Mouse (Mus musculus): ENCODE measurements around the gene Anxa6.

- no peak for TF ChIP-seq CTCF (IDR thresholded peaks at IDR 0.05; ENCODE audit: low read depth, low read length)
- TF ChIP-seq POLR2A (IDR thresholded peaks at IDR 0.05; ENCODE audit: borderline replicate concordance, low read depth, low read length), result no peak
These were observed 57.5 kb downstream of the Anxa6 start for GRCm38 (mm10) chr11:54975756-54976155.

All from bone marrow macrophage, adult 2 months (primary cell).